Mouse (Mus musculus): ENCODE measurements around the gene Proser1. TPM values are rescaled to one million over a fixed set of nuclear protein-coding genes. Genes with fewer than 3 reads are reported as not detected.

Gene Proser1
- total and polyA plus RNA-seq, 3 experiments: 14.1 to 54.1 (median 20.8) TPM

- DNase-seq: no peak
Measured at GRCm38 (mm10) chr3:53466481-53466880, 3.0 kb downstream of the Proser1 start.

GRCm38 (mm10) chr3:53467356-53467755 is 3.9 kb downstream of the Proser1 start:
- DNase-seq: peak; percentile 53

GRCm38 (mm10) chr3:53469650-53470049 is 6.2 kb downstream of the Proser1 start:
- no peak for DNase-seq

GRCm38 (mm10) chr3:53472061-53472460 is 8.6 kb downstream of the Proser1 start:
- DNase-seq: no peak

GRCm38 (mm10) chr3:53474179-53474578 is 10.7 kb downstream of the Proser1 start:
- DNase-seq: no peak

GRCm38 (mm10) chr3:53475889-53476288 is 12.4 kb downstream of the Proser1 start:
- DNase-seq: no peak

GRCm38 (mm10) chr3:53477468-53477867 is 14.0 kb downstream of the Proser1 start:
- DNase-seq: no peak

GRCm38 (mm10) chr3:53478419-53479046 is 15.1 kb downstream of the Proser1 start:
- DNase-seq: no peak

- no peak for DNase-seq
Measured at GRCm38 (mm10) chr3:53483414-53484059, 20.1 kb downstream of the Proser1 start.

GRCm38 (mm10) chr3:53486561-53486960 is 23.1 kb downstream of the Proser1 start:
- DNase-seq: no peak

- no peak for DNase-seq
Measured at GRCm38 (mm10) chr3:53486996-53487576, 23.6 kb downstream of the Proser1 start.

GRCm38 (mm10) chr3:53488353-53488752 is 24.9 kb downstream of the Proser1 start, which contains the start of gene Stoml3:
Gene Stoml3 (plus strand): TSS chr3:53488653.
- no peak for DNase-seq

- no peak for DNase-seq
Measured at GRCm38 (mm10) chr3:53498351-53498905, 35.0 kb downstream of the Proser1 start.

GRCm38 (mm10) chr3:53502428-53502827 is 39.0 kb downstream of the Proser1 start:
- no peak for DNase-seq

GRCm38 (mm10) chr3:53513096-53513495 is 49.6 kb downstream of the Proser1 start:
- DNase-seq: no peak

GRCm38 (mm10) chr3:53514221-53515065 is 51.0 kb downstream of the Proser1 start:
- DNase-seq: no peak

- no peak for DNase-seq
Measured at GRCm38 (mm10) chr3:53522794-53523193, 59.3 kb downstream of the Proser1 start.

GRCm38 (mm10) chr3:53525737-53526136 is 62.3 kb downstream of the Proser1 start:
- DNase-seq: peak; percentile 55

- no peak for DNase-seq
Measured at GRCm38 (mm10) chr3:53530305-53530704, 66.8 kb downstream of the Proser1 start.

Measured in adrenal gland, adult 2 months (tissue).